28 mouse cellular contexts compared by ENCODE assay signal in the genomic region with DNA sequence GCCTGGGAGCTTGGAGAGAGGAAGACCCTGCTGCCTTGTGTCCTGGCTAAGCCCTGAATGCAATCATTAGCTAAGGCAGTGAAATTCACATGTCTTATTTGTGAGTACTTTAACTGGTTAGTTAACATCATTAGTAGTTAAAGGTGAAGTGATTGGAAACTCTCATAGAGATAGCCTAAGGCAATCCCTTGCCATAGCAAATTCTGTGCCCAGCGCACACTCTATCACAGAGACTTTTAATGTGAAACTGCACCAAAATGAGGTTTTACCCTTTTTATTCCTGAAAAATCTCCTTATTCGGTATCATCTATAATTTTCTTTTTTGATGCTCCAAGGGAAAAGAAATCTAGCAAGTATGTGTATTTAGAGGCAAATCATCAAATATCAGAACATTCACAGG.
DNase-seq lines count a peak whose midpoint lies in the region; ATAC-seq and TF ChIP-seq lines count a peak whose summit lies in the region.
"Had no signal": no experiment of that assay in that cellular context is flagged by ENCODE, and none has a peak within 500 bp of the region (broad histone marks: within the 10 kb centered on the region; RNA-seq: fewer than 3 reads in every experiment).

No protein-coding gene starts in this region.

- peak overlapping the region; percentile 29; the same call in 1 of the 2 replicates for H3K4me2 ChIP-seq in forebrain, embryonic 14.5 days (ENCODE audit: low read length)
- no peak overlapping the region for H3K4me2 ChIP-seq in forebrain, embryonic 13.5 days
- peak overlapping the region; percentile 13; the same call in 1 of the 2 replicates for H3K4me2 ChIP-seq in forebrain, postnatal 0 days (ENCODE audit: low read depth)
- H3K4me2 ChIP-seq in forebrain, embryonic 11.5 days (ENCODE audit: low read depth, low read length, severe bottlenecking), result no peak overlapping the region
- peak overlapping the region; percentile 5; the same call in 1 of the 2 replicates for H3K4me2 ChIP-seq in hindbrain, embryonic 15.5 days
- no peak overlapping the region for H3K4me2 ChIP-seq in hindbrain, embryonic 11.5 days (replicated peaks; ENCODE audit: low read depth, low read length)
- no peak overlapping the region for H3K4me2 ChIP-seq in midbrain, embryonic 15.5 days
- H3K4me2 ChIP-seq in midbrain, postnatal 0 days (ENCODE audit: low read depth, low read length, poor library complexity, severe bottlenecking), result no peak overlapping the region
- H3K4me2 ChIP-seq: embryonic facial prominence, embryonic 12.5 days; embryonic facial prominence, embryonic 15.5 days had no signal

- ATAC-seq in forebrain, embryonic 14.5 days, result no peak
- ATAC-seq in forebrain, embryonic 13.5 days, result no peak
- peak; percentile 38; the same call in 1 of the 2 replicates for ATAC-seq in forebrain, postnatal 0 days
- ATAC-seq in forebrain, embryonic 11.5 days (replicated peaks; ENCODE audit: low FRiP score), result no peak
- no peak for ATAC-seq in hindbrain, embryonic 15.5 days (ENCODE audit: low FRiP score, low read depth)
- ATAC-seq in hindbrain, embryonic 11.5 days (ENCODE audit: low FRiP score), result no peak
- no peak for ATAC-seq in midbrain, embryonic 15.5 days (replicated peaks)
- ATAC-seq in midbrain, postnatal 0 days (ENCODE audit: low FRiP score), result no peak
- ATAC-seq: activated CD4-positive, CD25-positive, alpha-beta regulatory T cell, adult 4 months; inflammation-experienced regulatory T-cells, adult 6 months; intestine, embryonic 16.5 days had no signal

- H3K27me3 ChIP-seq in forebrain, embryonic 14.5 days (replicated peaks; ENCODE audit: control insufficient read depth, insufficient read depth, low read length), result no peaks in the 10 kb centered on the region
- H3K27me3 ChIP-seq in forebrain, embryonic 13.5 days, result no peaks in the 10 kb centered on the region
- no peaks in the 10 kb centered on the region for H3K27me3 ChIP-seq in forebrain, postnatal 0 days (ENCODE audit: insufficient read depth, low read length)
- no peaks in the 10 kb centered on the region for H3K27me3 ChIP-seq in forebrain, embryonic 11.5 days (ENCODE audit: control insufficient read depth, insufficient read depth, low read length)
- H3K27me3 ChIP-seq in hindbrain, embryonic 15.5 days, result no peaks in the 10 kb centered on the region
- no peaks in the 10 kb centered on the region for H3K27me3 ChIP-seq in hindbrain, embryonic 11.5 days (ENCODE audit: control insufficient read depth, insufficient read depth, low read length)
- no peaks in the 10 kb centered on the region for H3K27me3 ChIP-seq in midbrain, embryonic 15.5 days (replicated peaks)
- no peaks in the 10 kb centered on the region for H3K27me3 ChIP-seq in midbrain, postnatal 0 days (ENCODE audit: insufficient read depth, low read length)
- H3K27me3 ChIP-seq: embryonic facial prominence, embryonic 12.5 days; embryonic facial prominence, embryonic 15.5 days; heart, embryonic 13.5 days had no signal

- 85% methylated on average over 2 of the region's 2 CpGs for WGBS in forebrain, embryonic 14.5 days
- 90% methylated on average over 2 of the region's 2 CpGs for WGBS in forebrain, embryonic 13.5 days
- WGBS in forebrain, postnatal 0 days, result 73% methylated on average over 2 of the region's 2 CpGs
- WGBS in forebrain, embryonic 11.5 days, result 92% methylated on average over 2 of the region's 2 CpGs
- WGBS in hindbrain, embryonic 15.5 days, result 81% methylated on average over 2 of the region's 2 CpGs
- WGBS in hindbrain, embryonic 11.5 days, result 88% methylated on average over 2 of the region's 2 CpGs
- WGBS in midbrain, embryonic 15.5 days, result 76% methylated on average over 2 of the region's 2 CpGs
- WGBS in midbrain, postnatal 0 days, result 65% methylated on average over 2 of the region's 2 CpGs

- DNase-seq in forebrain, embryonic 14.5 days (ENCODE audit: low spot score), result no peak
- DNase-seq in forebrain, postnatal 0 days, result no peak
- DNase-seq in forebrain, embryonic 11.5 days (ENCODE audit: low spot score), result no peak
- no peak for DNase-seq in hindbrain, embryonic 11.5 days (ENCODE audit: low spot score)
- no peak for DNase-seq in midbrain, postnatal 0 days (ENCODE audit: low spot score)
- DNase-seq: adrenal gland, postnatal 10 days; adrenal gland, postnatal 36 days; cerebellum, adult 11 months; cerebellum, adult 2 months; cerebellum, adult 9-11 months; cerebellum, postnatal 25 days; gastrocnemius, postnatal 10 days; gastrocnemius, postnatal 36 days; heart, adult 2 months; heart, postnatal 14 days; heart, postnatal 4 days; kidney, adult 18-20 months had no signal

- no peaks in the 10 kb centered on the region for H3K36me3 ChIP-seq in forebrain, embryonic 14.5 days (ENCODE audit: control insufficient read depth, insufficient read depth, low read length)
- H3K36me3 ChIP-seq in forebrain, embryonic 13.5 days (ENCODE audit: poor library complexity, severe bottlenecking), result no peaks in the 10 kb centered on the region
- no peaks in the 10 kb centered on the region for H3K36me3 ChIP-seq in forebrain, postnatal 0 days (ENCODE audit: insufficient read depth)
- H3K36me3 ChIP-seq in forebrain, embryonic 11.5 days (ENCODE audit: control insufficient read depth, insufficient read depth, low read length), result no peaks in the 10 kb centered on the region
- no peaks in the 10 kb centered on the region for H3K36me3 ChIP-seq in hindbrain, embryonic 15.5 days
- no peaks in the 10 kb centered on the region for H3K36me3 ChIP-seq in hindbrain, embryonic 11.5 days (ENCODE audit: control insufficient read depth, insufficient read depth, low read length)
- no peaks in the 10 kb centered on the region for H3K36me3 ChIP-seq in midbrain, embryonic 15.5 days (replicated peaks)
- no peaks in the 10 kb centered on the region for H3K36me3 ChIP-seq in midbrain, postnatal 0 days (ENCODE audit: insufficient read depth, low read length)
- H3K36me3 ChIP-seq: embryonic facial prominence, embryonic 12.5 days; embryonic facial prominence, embryonic 15.5 days; heart, embryonic 10.5 days; heart, embryonic 13.5 days had no signal

- H3K9ac ChIP-seq in forebrain, embryonic 14.5 days (ENCODE audit: low read length), result no peak overlapping the region
- no peak overlapping the region for H3K9ac ChIP-seq in forebrain, embryonic 13.5 days
- H3K9ac ChIP-seq in forebrain, postnatal 0 days, result no peak overlapping the region
- H3K9ac ChIP-seq in forebrain, embryonic 11.5 days (ENCODE audit: low read length), result no peak overlapping the region
- H3K9ac ChIP-seq in hindbrain, embryonic 15.5 days, result no peak overlapping the region
- no peak overlapping the region for H3K9ac ChIP-seq in hindbrain, embryonic 11.5 days (ENCODE audit: low read depth, low read length)
- H3K9ac ChIP-seq in midbrain, embryonic 15.5 days, result no peak overlapping the region
- H3K9ac ChIP-seq in midbrain, postnatal 0 days (replicated peaks; ENCODE audit: low read length, poor library complexity, severe bottlenecking), result no peak overlapping the region
- H3K9ac ChIP-seq: embryonic facial prominence, embryonic 12.5 days; embryonic facial prominence, embryonic 15.5 days; heart, embryonic 13.5 days had no signal

- no peak overlapping the region for H3K4me3 ChIP-seq in forebrain, embryonic 14.5 days (ENCODE audit: low read depth, low read length)
- H3K4me3 ChIP-seq in forebrain, embryonic 13.5 days, result no peak overlapping the region
- H3K4me3 ChIP-seq in forebrain, postnatal 0 days (ENCODE audit: low read depth, low read length), result no peak overlapping the region
- H3K4me3 ChIP-seq in forebrain, embryonic 11.5 days (ENCODE audit: low read depth, low read length), result no peak overlapping the region
- no peak overlapping the region for H3K4me3 ChIP-seq in hindbrain, embryonic 15.5 days
- H3K4me3 ChIP-seq in hindbrain, embryonic 11.5 days (ENCODE audit: low read depth, low read length), result no peak overlapping the region
- H3K4me3 ChIP-seq in midbrain, embryonic 15.5 days, result no peak overlapping the region
- no peak overlapping the region for H3K4me3 ChIP-seq in midbrain, postnatal 0 days (ENCODE audit: low read depth, low read length)
- H3K4me3 ChIP-seq: embryonic facial prominence, embryonic 12.5 days; embryonic facial prominence, embryonic 15.5 days; heart, adult 2 months; heart, embryonic 10.5 days; heart, embryonic 13.5 days had no signal

- H3K27ac ChIP-seq in forebrain, embryonic 14.5 days (ENCODE audit: low read depth, low read length), result no peak overlapping the region
- H3K27ac ChIP-seq in forebrain, embryonic 13.5 days, result no peak overlapping the region
- H3K27ac ChIP-seq in forebrain, postnatal 0 days (ENCODE audit: low read depth, low read length), result peak overlapping the region; percentile 42; the same call in 1 of the 2 replicates
- H3K27ac ChIP-seq in forebrain, embryonic 11.5 days (ENCODE audit: low read depth, low read length), result no peak overlapping the region
- peak overlapping the region; percentile 10 for H3K27ac ChIP-seq in hindbrain, embryonic 15.5 days (replicated peaks)
- H3K27ac ChIP-seq in hindbrain, embryonic 11.5 days (ENCODE audit: low read depth, low read length), result no peak overlapping the region
- 0 out of 2 replicates have a peak overlapping the region, but pooled peaks have one; percentile 18 for H3K27ac ChIP-seq in midbrain, embryonic 15.5 days
- H3K27ac ChIP-seq in midbrain, postnatal 0 days (ENCODE audit: low read depth, low read length), result no peak overlapping the region
- H3K27ac ChIP-seq: embryonic facial prominence, embryonic 12.5 days; embryonic facial prominence, embryonic 15.5 days; heart, adult 2 months; heart, embryonic 10.5 days; heart, embryonic 13.5 days; hindbrain, postnatal 0 days had no signal

- TF ChIP-seq CTCF in forebrain, postnatal 0 days (IDR thresholded peaks at IDR 0.05; ENCODE audit: low read depth), result no peak
- TF ChIP-seq CTCF in midbrain, postnatal 0 days (IDR thresholded peaks at IDR 0.05), result no peak

- H3K4me1 ChIP-seq in forebrain, embryonic 14.5 days (ENCODE audit: control insufficient read depth, insufficient read depth, low read length), result peaks cover 4% of the 10 kb centered on the region; the same call in 1 of the 2 replicates
- peaks cover 7% of the 10 kb centered on the region; the same call in 1 of the 2 replicates for H3K4me1 ChIP-seq in forebrain, embryonic 13.5 days
- no peaks in the 10 kb centered on the region for H3K4me1 ChIP-seq in forebrain, postnatal 0 days (ENCODE audit: insufficient read depth)
- no peaks in the 10 kb centered on the region for H3K4me1 ChIP-seq in forebrain, embryonic 11.5 days (replicated peaks; ENCODE audit: control insufficient read depth, insufficient read depth, low read length)
- peaks cover 5% of the 10 kb centered on the region for H3K4me1 ChIP-seq in hindbrain, embryonic 15.5 days (replicated peaks)
- no peaks in the 10 kb centered on the region for H3K4me1 ChIP-seq in hindbrain, embryonic 11.5 days (replicated peaks; ENCODE audit: control insufficient read depth, insufficient read depth, low read length)
- H3K4me1 ChIP-seq in midbrain, embryonic 15.5 days, result peaks cover 8% of the 10 kb centered on the region; the same call in 1 of the 2 replicates
- H3K4me1 ChIP-seq in midbrain, postnatal 0 days (ENCODE audit: insufficient read depth, low read length), result no peaks in the 10 kb centered on the region
- H3K4me1 ChIP-seq: embryonic facial prominence, embryonic 12.5 days; embryonic facial prominence, embryonic 15.5 days; heart, embryonic 10.5 days; heart, embryonic 13.5 days had no signal

- no peaks in the 10 kb centered on the region for H3K9me3 ChIP-seq in forebrain, embryonic 14.5 days (replicated peaks; ENCODE audit: control insufficient read depth, low read length)
- H3K9me3 ChIP-seq in forebrain, embryonic 13.5 days (replicated peaks), result no peaks in the 10 kb centered on the region
- H3K9me3 ChIP-seq in forebrain, postnatal 0 days (ENCODE audit: low read length), result no peaks in the 10 kb centered on the region
- H3K9me3 ChIP-seq in forebrain, embryonic 11.5 days (ENCODE audit: control insufficient read depth, low read length), result no peaks in the 10 kb centered on the region
- H3K9me3 ChIP-seq in hindbrain, embryonic 15.5 days, result no peaks in the 10 kb centered on the region
- no peaks in the 10 kb centered on the region for H3K9me3 ChIP-seq in hindbrain, embryonic 11.5 days (ENCODE audit: control insufficient read depth, low read length)
- H3K9me3 ChIP-seq in midbrain, embryonic 15.5 days, result no peaks in the 10 kb centered on the region
- no peaks in the 10 kb centered on the region for H3K9me3 ChIP-seq in midbrain, postnatal 0 days (ENCODE audit: low read length)
- H3K9me3 ChIP-seq: embryonic facial prominence, embryonic 12.5 days; embryonic facial prominence, embryonic 15.5 days; heart, embryonic 10.5 days; heart, embryonic 13.5 days had no signal

Comparison
In these comparisons a context has a peak if more than half of its experiments do, and no peak if none do; other contexts are left out.
1. H3K27ac ChIP-seq: peak in forebrain, postnatal 0 days (single experiment), hindbrain, embryonic 15.5 days (single experiment) and midbrain, embryonic 15.5 days (single experiment); none in forebrain, embryonic 14.5 days (single experiment), forebrain, embryonic 13.5 days (single experiment), forebrain, embryonic 11.5 days (single experiment), hindbrain, embryonic 11.5 days (single experiment) and midbrain, postnatal 0 days (single experiment).
2. H3K4me2 ChIP-seq: peak in forebrain, embryonic 14.5 days (single experiment), forebrain, postnatal 0 days (single experiment) and hindbrain, embryonic 15.5 days (single experiment); none in forebrain, embryonic 13.5 days (single experiment), forebrain, embryonic 11.5 days (single experiment), hindbrain, embryonic 11.5 days (single experiment), midbrain, embryonic 15.5 days (single experiment) and midbrain, postnatal 0 days (single experiment).